Mouse (Mus musculus) spleen, adult 2 months (tissue): ENCODE data around the gene Vps25. TPM values are rescaled to one million over a fixed set of nuclear protein-coding genes. Genes with fewer than 3 reads are reported as not detected.

ENCODE experiments used
- DNase-seq, 2 experiments: peaks; one replicate each; pipeline versions ENCODE4 v3.0.0 to v3.0.0-alpha.2; 2012 to 2021; ENCODE audit warnings: low spot score in 2 of 2, low read depth in 1 of 2
- H3K27ac ChIP-seq: fragments of 200-500 bp; 2 replicates; pipeline ENCODE4 v1.5.1; 2012; ENCODE audit warnings: low read length, inconsistent platforms; ENCODE audit not compliant: insufficient read depth
- H3K27me3 ChIP-seq: fragments of 200-500 bp; 2 replicates; pipeline ENCODE4 v1.6.1; 2012; ENCODE audit warnings: mild to moderate bottlenecking, moderate library complexity, low read length, inconsistent platforms; ENCODE audit not compliant: control insufficient read depth, insufficient read depth
- H3K36me3 ChIP-seq: fragments of 200-500 bp; 2 replicates; pipeline ENCODE4 v1.6.1; 2012; ENCODE audit warnings: mild to moderate bottlenecking, low read length, inconsistent platforms; ENCODE audit not compliant: control insufficient read depth, insufficient read depth
- H3K4me1 ChIP-seq: fragments of 200-500 bp; 2 replicates; pipeline ENCODE4 v1.6.1; 2011; ENCODE audit warnings: inconsistent platforms; ENCODE audit not compliant: control insufficient read depth, insufficient read depth, insufficient read length
- H3K4me3 ChIP-seq: fragments of 200-500 bp; 2 replicates; pipeline ENCODE4 v1.5.1; 2011; ENCODE audit warnings: mild to moderate bottlenecking, inconsistent platforms; ENCODE audit not compliant: insufficient read depth, insufficient read length; ENCODE audit errors: extremely low read depth
- CTCF ChIP-seq: fragments of 200-500 bp; IDR thresholded peaks from 2 replicates; pipeline ENCODE4 v1.5.1; 2011; ENCODE audit warnings: mild to moderate bottlenecking, inconsistent platforms; ENCODE audit not compliant: insufficient read depth, insufficient read length, insufficient replicate concordance; ENCODE audit errors: extremely low read depth
- POLR2A ChIP-seq: fragments of 200-500 bp; IDR thresholded peaks from 2 replicates; pipeline ENCODE4 v1.6.1; 2011; ENCODE audit warnings: low read depth, low read length, inconsistent platforms
- WGBS: fragments of 180-500 bp; shearing (Covaris S2); methylation state at CpG from one replicate; pipeline ENCODE4 v1.1.7; 2018; 5-methylcytosine and 5-hydroxymethylcytosine counted together
- polyA plus RNA-seq: library from polyadenylated mRNA; depleted of rRNA; stranded (reverse); fragments of >200 nt; gene quantifications from 2 replicates; pipeline ENCODE4 v1.2.3, GENCODE M21; 2012

Gene Vps25
- polyA plus RNA-seq, 1 experiment = 62.2 TPM

- 89% methylated on average over 13 of the region's 13 CpGs for WGBS
- Histone ChIP-seq H3K27me3 (peaks cover 8% of the 10 kb centered on the region), H3K36me3 (peaks cover 10% of the 10 kb centered on the region), H3K4me1 (peaks cover 13% of the 10 kb centered on the region), H3K27ac (no peak overlapping the region), H3K4me3 (no peak overlapping the region)
- no peak for DNase-seq
- TF ChIP-seq CTCF (no peak), POLR2A (no peak)
These were observed 2.6 kb downstream of the Vps25 start for GRCm38 (mm10) chr11:101255826-101256775.

GRCm38 (mm10) chr11:101259261-101259712, 5.8 kb downstream of the Vps25 start:
- peaks cover 10% of the 10 kb centered on the region for H3K36me3 ChIP-seq
- WGBS = 71% methylated on average over 6 of the region's 6 CpGs
- peaks cover 24% of the 10 kb centered on the region for H3K27me3 ChIP-seq
- peaks cover 10% of the 10 kb centered on the region for H3K4me1 ChIP-seq
- no peak for DNase-seq
- no peak overlapping the region for H3K27ac ChIP-seq
- H3K4me3 ChIP-seq = no peak overlapping the region
- TF ChIP-seq CTCF (no peak), POLR2A (no peak)

- Histone ChIP-seq H3K36me3 (peaks cover 10% of the 10 kb centered on the region), H3K27me3 (peaks cover 25% of the 10 kb centered on the region), H3K4me3 (peak within 1 kb of the TSS; percentile 46), H3K4me1 (peaks cover 10% of the 10 kb centered on the region), H3K27ac (no peak within 1 kb of the TSS)
- no peak for TF ChIP-seq CTCF
- TF ChIP-seq POLR2A = no peak
- WGBS = 2% methylated on average over 39 of the region's 43 CpGs
- no peak for DNase-seq
These were observed 6.7 kb downstream of the Vps25 start, which contains the start of gene Wnk4 for GRCm38 (mm10) chr11:101259948-101260825. Wnk4 (plus strand) TSS chr11:101260567.

GRCm38 (mm10) chr11:101260826-101261380, 7.4 kb downstream of the Vps25 start:
- no peak for DNase-seq
- peak overlapping the region; percentile 46; the same call in 1 of the 2 replicates for H3K4me3 ChIP-seq
- H3K36me3 ChIP-seq = peaks cover 10% of the 10 kb centered on the region
- no peak for TF ChIP-seq POLR2A
- TF ChIP-seq CTCF = no peak
- H3K27me3 ChIP-seq = peaks cover 28% of the 10 kb centered on the region
- H3K4me1 ChIP-seq = peaks cover 10% of the 10 kb centered on the region
- H3K27ac ChIP-seq = no peak overlapping the region
- 2% methylated on average over 30 of the region's 30 CpGs for WGBS

- H3K27me3 ChIP-seq = peaks cover 28% of the 10 kb centered on the region
- peaks cover 10% of the 10 kb centered on the region for H3K4me1 ChIP-seq
- no peak overlapping the region for H3K4me3 ChIP-seq
- WGBS = 7% methylated on average over 24 of the region's 24 CpGs
- no peak for DNase-seq
- TF ChIP-seq CTCF = no peak
- no peak for TF ChIP-seq POLR2A
- H3K36me3 ChIP-seq = peaks cover 8% of the 10 kb centered on the region
- no peak overlapping the region for H3K27ac ChIP-seq
These were observed 8.9 kb downstream of the Vps25 start for GRCm38 (mm10) chr11:101262272-101262967.
